Mouse (Mus musculus): ENCODE measurements around the gene Larp1. TPM values are rescaled to one million over a fixed set of nuclear protein-coding genes. Genes with fewer than 3 reads are reported as not detected.

Larp1 gene
- polyA plus RNA-seq, 1 experiment from 2014 or later, result 11.0 TPM

- no peaks in the 10 kb centered on the region for H3K9me3 ChIP-seq (ENCODE audit: low read length)
- no peak for TF ChIP-seq CTCF (IDR thresholded peaks at IDR 0.05; ENCODE audit: low read depth)
- TF ChIP-seq EP300 (IDR thresholded peaks at IDR 0.05; ENCODE audit: low read depth), result no peak
- no peak overlapping the region for H3K27ac ChIP-seq (ENCODE audit: low read depth)
- no peak overlapping the region for H3K4me3 ChIP-seq (ENCODE audit: low read depth, low read length)
- peaks cover 78% of the 10 kb centered on the region for H3K4me1 ChIP-seq (ENCODE audit: insufficient read depth)
- H3K4me2 ChIP-seq (ENCODE audit: low read depth, low read length), result no peak overlapping the region
- WGBS (ENCODE audit: insufficient replicate concordance), result 73% methylated on average over 1 of the region's 1 CpGs
- H3K27me3 ChIP-seq (ENCODE audit: insufficient read depth, low read length), result no peaks in the 10 kb centered on the region
- no peaks in the 10 kb centered on the region for H3K36me3 ChIP-seq (replicated peaks; ENCODE audit: insufficient read depth, low read length)
- ATAC-seq, result no peak
- H3K9ac ChIP-seq (replicated peaks), result no peak overlapping the region
- DNase-seq, result no peak
Measured at GRCm38 (mm10) chr11:58028981-58029380, 20.1 kb downstream of the Larp1 start.

DNA sequence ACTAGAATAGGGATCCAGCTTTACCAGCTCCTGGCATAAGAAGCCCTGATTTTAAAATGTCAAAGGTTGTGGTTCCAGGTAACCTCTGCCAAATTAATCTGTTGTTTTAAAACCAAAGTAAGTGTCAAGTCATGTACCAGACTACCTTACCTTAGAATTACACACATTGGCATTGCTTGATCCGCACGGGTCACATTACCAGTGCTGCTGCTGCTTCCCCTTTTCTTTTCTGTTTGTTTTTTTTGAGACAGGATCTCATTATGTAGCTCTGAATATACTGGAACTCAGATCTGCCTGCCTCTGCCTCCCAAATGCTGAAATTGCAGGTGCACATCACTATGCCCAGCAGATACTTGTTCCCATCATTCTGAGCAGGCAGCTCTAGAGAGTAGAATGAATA, 21.0 kb downstream of the Larp1 start:
- Histone ChIP-seq H3K9me3 (ENCODE audit: low read length) (no peaks in the 10 kb centered on the region), H3K27me3 (ENCODE audit: insufficient read depth, low read length) (no peaks in the 10 kb centered on the region), H3K36me3 (replicated peaks; ENCODE audit: insufficient read depth, low read length) (no peaks in the 10 kb centered on the region), H3K4me3 (ENCODE audit: low read depth, low read length) (no peak overlapping the region), H3K4me1 (ENCODE audit: insufficient read depth) (peaks cover 79% of the 10 kb centered on the region), H3K4me2 (ENCODE audit: low read depth, low read length) (no peak overlapping the region), H3K9ac (replicated peaks) (no peak overlapping the region), H3K27ac (ENCODE audit: low read depth) (no peak overlapping the region)
- WGBS (ENCODE audit: insufficient replicate concordance), result 39% methylated on average over 2 of the region's 2 CpGs
- no peak for TF ChIP-seq EP300 (IDR thresholded peaks at IDR 0.05; ENCODE audit: low read depth)
- no peak for TF ChIP-seq CTCF (IDR thresholded peaks at IDR 0.05; ENCODE audit: low read depth)
- no peak for ATAC-seq
- no peak for DNase-seq

DNA sequence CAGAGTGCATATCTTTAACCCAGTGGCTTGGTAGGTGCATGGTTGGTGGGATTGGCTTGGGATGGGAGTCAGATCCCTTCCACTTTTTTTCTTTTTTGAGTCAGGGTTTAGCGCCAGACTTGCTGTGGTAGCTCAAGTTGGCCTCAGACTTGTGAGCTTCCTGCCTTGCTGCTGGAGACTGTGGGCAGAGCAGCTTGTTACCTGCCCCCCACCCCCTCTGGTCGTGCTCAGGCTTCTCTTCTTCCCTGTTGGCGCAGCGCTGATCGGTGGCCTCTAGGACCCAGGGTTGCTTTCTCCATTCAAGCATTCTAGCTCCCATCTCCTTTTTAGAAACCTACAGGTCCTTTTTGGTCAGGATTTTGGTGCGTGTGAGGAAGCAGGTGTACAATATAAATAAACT, 22.3 kb downstream of the Larp1 start:
- no peak for ATAC-seq
- no peak overlapping the region for H3K9ac ChIP-seq (replicated peaks)
- no peak for DNase-seq
- H3K36me3 ChIP-seq (replicated peaks; ENCODE audit: insufficient read depth, low read length), result no peaks in the 10 kb centered on the region
- no peaks in the 10 kb centered on the region for H3K9me3 ChIP-seq (ENCODE audit: low read length)
- peaks cover 68% of the 10 kb centered on the region for H3K4me1 ChIP-seq (ENCODE audit: insufficient read depth)
- no peak overlapping the region for H3K27ac ChIP-seq (ENCODE audit: low read depth)
- H3K27me3 ChIP-seq (ENCODE audit: insufficient read depth, low read length), result no peaks in the 10 kb centered on the region
- H3K4me3 ChIP-seq (ENCODE audit: low read depth, low read length), result no peak overlapping the region
- WGBS (ENCODE audit: insufficient replicate concordance), result 42% methylated on average over 6 of the region's 6 CpGs
- no peak overlapping the region for H3K4me2 ChIP-seq (ENCODE audit: low read depth, low read length)
- TF ChIP-seq CTCF (IDR thresholded peaks at IDR 0.05; ENCODE audit: low read depth) (no peak), EP300 (IDR thresholded peaks at IDR 0.05; ENCODE audit: low read depth) (no peak)

DNA sequence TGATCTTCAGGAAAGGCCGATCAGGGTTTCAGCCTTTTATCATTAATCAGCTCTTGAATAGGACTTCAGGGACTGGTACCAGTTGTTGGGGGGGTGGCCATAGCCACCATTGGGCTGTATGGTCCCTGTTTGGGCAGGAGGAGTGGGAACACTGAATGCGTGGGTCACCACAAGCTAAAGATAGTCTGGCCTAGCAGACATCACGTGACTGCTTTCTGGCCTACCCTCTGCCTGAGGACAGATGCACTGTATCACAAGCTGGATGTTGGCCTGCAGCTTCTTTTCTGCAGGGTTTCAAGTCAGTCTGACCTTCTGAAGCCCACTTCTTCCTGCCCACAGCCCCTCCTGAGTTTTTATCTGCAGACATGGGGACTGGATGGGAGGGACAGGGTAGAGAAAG, 24.8 kb downstream of the Larp1 start:
- Histone ChIP-seq H3K27me3 (ENCODE audit: insufficient read depth, low read length) (no peaks in the 10 kb centered on the region), H3K36me3 (replicated peaks; ENCODE audit: insufficient read depth, low read length) (no peaks in the 10 kb centered on the region), H3K9me3 (ENCODE audit: low read length) (no peaks in the 10 kb centered on the region), H3K9ac (replicated peaks) (no peak overlapping the region), H3K4me2 (ENCODE audit: low read depth, low read length) (no peak overlapping the region), H3K4me3 (ENCODE audit: low read depth, low read length) (no peak overlapping the region), H3K27ac (ENCODE audit: low read depth) (no peak overlapping the region), H3K4me1 (ENCODE audit: insufficient read depth) (peaks cover 63% of the 10 kb centered on the region)
- WGBS (ENCODE audit: insufficient replicate concordance), result 40% methylated on average over 3 of the region's 3 CpGs
- ATAC-seq (no peak; the same call in 1 of the 2 replicates), DNase-seq (no peak)
- no peak for TF ChIP-seq EP300 (IDR thresholded peaks at IDR 0.05; ENCODE audit: low read depth)
- TF ChIP-seq CTCF (IDR thresholded peaks at IDR 0.05; ENCODE audit: low read depth), result no peak

DNA sequence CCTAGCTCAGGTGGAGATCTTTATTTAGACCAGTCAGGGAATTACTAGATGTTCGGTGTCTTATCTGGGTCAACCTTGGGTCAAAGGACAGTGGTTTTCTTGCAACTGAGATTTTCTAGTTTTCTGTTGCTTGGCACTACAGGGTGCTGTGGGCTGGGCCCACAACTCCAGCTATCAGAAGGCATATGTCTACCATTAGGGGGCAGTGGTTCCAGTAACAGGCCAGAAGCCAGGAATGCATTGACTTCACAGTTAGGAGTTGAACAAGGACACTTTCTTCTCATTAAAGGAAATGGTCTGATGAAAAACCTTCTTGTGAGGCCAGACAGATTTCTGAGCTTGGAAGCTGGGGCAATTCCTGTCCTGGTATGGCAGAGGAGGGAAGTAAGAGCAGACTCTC, 30.2 kb downstream of the Larp1 start:
- DNase-seq, result no peak
- Histone ChIP-seq H3K27ac (ENCODE audit: low read depth) (no peak overlapping the region), H3K9me3 (ENCODE audit: low read length) (no peaks in the 10 kb centered on the region), H3K27me3 (ENCODE audit: insufficient read depth, low read length) (no peaks in the 10 kb centered on the region), H3K4me2 (ENCODE audit: low read depth, low read length) (no peak overlapping the region), H3K9ac (replicated peaks) (no peak overlapping the region), H3K4me1 (ENCODE audit: insufficient read depth) (peaks cover 22% of the 10 kb centered on the region), H3K36me3 (replicated peaks; ENCODE audit: insufficient read depth, low read length) (peaks cover 27% of the 10 kb centered on the region), H3K4me3 (ENCODE audit: low read depth, low read length) (no peak overlapping the region)
- WGBS (ENCODE audit: insufficient replicate concordance), result 52% methylated on average over 1 of the region's 1 CpGs
- peak; percentile 55; the same call in 1 of the 2 replicates for ATAC-seq
- no peak for TF ChIP-seq EP300 (IDR thresholded peaks at IDR 0.05; ENCODE audit: low read depth)
- TF ChIP-seq CTCF (IDR thresholded peaks at IDR 0.05; ENCODE audit: low read depth), result peak; percentile 64

GRCm38 (mm10) chr11:58042861-58043431, 34.1 kb downstream of the Larp1 start:
- Histone ChIP-seq H3K27ac (ENCODE audit: low read depth) (no peak overlapping the region), H3K27me3 (ENCODE audit: insufficient read depth, low read length) (no peaks in the 10 kb centered on the region), H3K4me1 (ENCODE audit: insufficient read depth) (peaks cover 9% of the 10 kb centered on the region; the same call in 1 of the 2 replicates), H3K36me3 (replicated peaks; ENCODE audit: insufficient read depth, low read length) (peaks cover 49% of the 10 kb centered on the region), H3K9me3 (ENCODE audit: low read length) (no peaks in the 10 kb centered on the region), H3K4me2 (ENCODE audit: low read depth, low read length) (no peak overlapping the region), H3K9ac (replicated peaks) (no peak overlapping the region), H3K4me3 (ENCODE audit: low read depth, low read length) (no peak overlapping the region)
- DNase-seq (no peak), ATAC-seq (no peak)
- TF ChIP-seq CTCF (IDR thresholded peaks at IDR 0.05; ENCODE audit: low read depth), result no peak
- TF ChIP-seq EP300 (IDR thresholded peaks at IDR 0.05; ENCODE audit: low read depth), result no peak; the same call in 1 of the 2 replicates
- WGBS (ENCODE audit: insufficient replicate concordance), result 76% methylated on average over 5 of the region's 5 CpGs

All from liver, postnatal 0 days (tissue).